Mouse (Mus musculus): ENCODE measurements around the gene Neurog2.

The Neurog2 gene

GRCm38 (mm10) chr3:127646156-127646825 lies 13.4 kb downstream of the Neurog2 start:
- DNase-seq (ENCODE audit: low spot score in 2 of 2), result no peak

DNA sequence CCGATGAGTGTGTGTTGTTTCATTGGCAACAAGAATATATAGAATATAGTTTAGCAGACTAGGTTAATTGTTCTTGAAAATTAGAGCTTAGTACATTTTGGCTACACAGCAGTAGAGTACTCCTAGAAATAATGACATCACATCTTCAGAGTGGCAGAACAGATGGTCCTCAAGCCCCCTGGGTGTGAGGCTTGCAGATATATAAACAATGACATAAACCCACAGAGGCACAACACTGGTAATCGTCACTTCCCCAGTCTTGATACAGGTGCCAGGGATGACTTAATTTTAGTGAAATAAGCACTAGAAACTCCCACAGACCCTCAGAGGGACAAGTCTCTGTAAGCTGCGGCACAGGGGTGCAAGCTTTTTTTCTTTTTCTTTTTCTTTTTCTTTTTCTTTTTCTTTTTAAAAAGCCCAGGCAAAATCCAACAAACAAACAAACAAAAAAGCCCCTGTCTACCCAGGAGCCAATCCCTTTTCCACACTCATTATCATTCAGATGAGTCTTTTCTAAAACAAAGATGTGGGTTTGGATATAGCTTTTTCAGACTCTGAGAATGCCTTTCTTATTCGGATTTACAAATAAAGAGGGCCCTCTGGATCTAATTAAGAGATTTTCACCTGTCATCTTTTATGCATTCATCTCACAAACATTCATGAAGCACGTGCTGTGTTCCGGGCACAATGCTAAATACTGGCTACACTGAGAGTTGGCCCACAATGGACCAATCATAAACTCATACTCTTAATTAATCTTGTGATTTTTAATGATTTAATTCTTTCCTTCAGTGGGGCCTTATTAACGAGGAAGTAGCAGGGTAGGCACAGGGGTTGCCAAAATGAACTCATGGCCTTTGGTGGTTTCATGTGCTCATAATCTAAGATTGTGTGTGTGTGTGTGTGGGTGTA lies 19.1 kb downstream of the Neurog2 start:
- DNase-seq (ENCODE audit: low spot score in 2 of 2), result no peak

- DNase-seq (ENCODE audit: low spot score in 2 of 2), result no peak
These were observed 27.8 kb downstream of the Neurog2 start for GRCm38 (mm10) chr3:127660712-127661111.

- no peak for DNase-seq (ENCODE audit: low spot score in 2 of 2)
These were observed 29.0 kb downstream of the Neurog2 start for GRCm38 (mm10) chr3:127661646-127662531.

DNA sequence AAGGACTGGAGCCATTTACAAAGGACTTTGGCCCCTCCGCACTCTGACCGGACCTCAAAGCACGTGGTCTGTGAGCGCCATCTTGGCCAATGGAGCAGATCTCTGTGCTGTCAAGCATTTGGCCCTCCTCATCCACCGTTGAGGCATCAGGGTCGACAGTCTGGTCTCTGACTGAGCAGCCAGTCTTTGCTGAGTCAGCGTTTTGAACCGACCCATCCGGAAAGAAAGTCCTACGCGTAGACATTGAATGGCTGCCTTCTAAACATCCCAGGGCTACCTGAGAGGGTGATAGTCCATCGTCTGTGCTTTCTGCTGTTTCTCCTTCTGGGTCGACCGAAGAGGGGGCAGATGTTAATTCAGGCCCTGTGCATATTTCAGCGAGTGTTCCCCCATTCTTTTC lies 46.8 kb downstream of the Neurog2 start:
- DNase-seq (ENCODE audit: low spot score in 2 of 2), result no peak

Measured in right cerebral cortex, postnatal 36 days (tissue).